Mouse (Mus musculus) small intestine, adult 2 months (tissue): Measurements from ENCODE around the gene Ostf1.

ENCODE experiments used
- CTCF ChIP-seq: fragments of 200-500 bp; IDR thresholded peaks from 2 replicates; pipeline ENCODE4 v1.5.1; 2012; ENCODE audit warnings: low read depth, mild to moderate bottlenecking, control low read depth, inconsistent platforms, low read length, moderate library complexity, mixed read lengths; ENCODE audit not compliant: insufficient replicate concordance, insufficient read length; ENCODE audit errors: extremely low read depth
- POLR2A ChIP-seq: fragments of 200-500 bp; IDR thresholded peaks from 2 replicates; pipeline ENCODE4 v1.6.1; 2012; ENCODE audit warnings: low read depth, mild to moderate bottlenecking, control low read depth, inconsistent platforms, low read length, moderate library complexity

GRCm38 (mm10) chr19:18578216-18579011, 53.2 kb downstream of the Ostf1 start:
- TF ChIP-seq CTCF (no peak), POLR2A (no peak)
